Mouse (Mus musculus) small intestine, adult 2 months (tissue): ENCODE measurements around the gene Tmcc2.

Source experiments
- CTCF ChIP-seq: fragments of 200-500 bp; IDR thresholded peaks from 2 replicates; pipeline ENCODE4 v1.5.1; 2012; ENCODE audit warnings: low read depth, mild to moderate bottlenecking, control low read depth, inconsistent platforms, low read length, moderate library complexity, mixed read lengths; ENCODE audit not compliant: insufficient replicate concordance, insufficient read length; ENCODE audit errors: extremely low read depth
- POLR2A ChIP-seq: fragments of 200-500 bp; IDR thresholded peaks from 2 replicates; pipeline ENCODE4 v1.6.1; 2012; ENCODE audit warnings: low read depth, mild to moderate bottlenecking, control low read depth, inconsistent platforms, low read length, moderate library complexity

GRCm38 (mm10) chr1:132326777-132327176, 64.3 kb downstream of the Tmcc2 start:
- TF ChIP-seq CTCF (no peak), POLR2A (no peak)
